Mouse (Mus musculus) bone marrow, adult 2 months (tissue): ENCODE data around the gene Mtx2.

ENCODE experiments used
- CTCF ChIP-seq: fragments of 200-500 bp; IDR thresholded peaks from 2 replicates; pipeline ENCODE4 v1.5.1; 2011; ENCODE audit warnings: low read length, control low read depth; ENCODE audit not compliant: control insufficient read depth, insufficient read depth
- POLR2A ChIP-seq: fragments of 200-500 bp; IDR thresholded peaks from 2 replicates; pipeline ENCODE4 v1.6.1; 2011; ENCODE audit warnings: low read depth, mild to moderate bottlenecking, control low read depth, low read length, borderline replicate concordance; ENCODE audit not compliant: control insufficient read depth

DNA sequence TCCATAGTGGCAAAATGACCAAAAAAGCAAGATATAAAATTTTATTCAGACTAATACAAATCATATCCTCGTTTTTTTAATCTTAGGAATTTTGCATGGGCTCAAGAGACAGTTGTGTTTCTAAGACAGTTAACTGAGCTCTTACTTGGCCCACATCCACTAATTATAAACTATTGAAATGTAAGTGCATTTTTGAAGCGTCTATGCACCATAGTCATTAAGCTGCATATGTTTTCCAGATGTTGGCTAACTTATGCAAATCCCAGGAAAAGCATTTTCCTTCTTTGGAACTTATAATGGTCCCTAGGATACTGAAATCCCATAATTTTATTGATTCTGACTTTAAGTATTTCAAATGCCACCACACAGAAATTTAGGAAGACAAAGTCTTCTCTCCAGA is 68.5 kb downstream of the Mtx2 start:
- TF ChIP-seq POLR2A (no peak), CTCF (no peak)
